ENCODE assay signal across 8 mouse cellular contexts in the genomic region with DNA sequence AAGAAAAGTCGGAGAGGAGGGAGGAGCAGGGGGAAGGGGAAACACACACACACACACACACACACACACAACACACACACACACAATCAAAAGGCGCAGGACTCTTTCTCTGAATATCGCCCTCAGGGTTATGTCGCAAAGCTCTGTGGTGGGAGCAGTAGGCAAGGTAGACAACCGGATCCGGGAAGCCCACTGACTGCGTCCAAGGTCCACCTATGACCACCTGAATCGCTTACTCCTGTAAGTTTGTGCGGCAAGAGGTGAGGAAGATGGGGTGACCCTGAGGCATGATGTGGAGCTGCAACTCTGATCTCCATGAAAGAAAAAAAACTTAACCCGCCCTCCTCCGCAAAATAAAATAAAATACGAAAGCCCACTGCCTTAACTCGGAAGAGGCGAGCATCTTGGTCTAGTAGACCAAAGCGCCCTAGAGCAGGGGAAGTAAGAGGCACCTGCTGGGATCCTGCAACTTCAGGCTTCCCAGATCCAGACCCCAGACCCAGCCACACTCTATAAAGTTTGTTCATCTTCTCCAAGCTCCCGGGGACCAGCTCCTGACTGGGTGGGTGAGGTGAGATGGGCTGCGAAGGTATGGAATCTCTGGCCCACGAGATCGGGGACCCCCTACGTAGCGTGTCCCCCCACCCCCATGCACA. TPM values are rescaled to one million over a fixed set of nuclear protein-coding genes. Genes with fewer than 3 reads are reported as not detected.
DNase-seq lines count a peak whose midpoint lies in the region; ATAC-seq and TF ChIP-seq lines count a peak whose summit lies in the region.

No protein-coding gene starts in this region.

- peak overlapping the region; percentile 88 for H3K27ac ChIP-seq in heart, embryonic 15.5 days
- H3K27ac ChIP-seq in liver, embryonic 14.5 days: no peak overlapping the region
- peak overlapping the region; percentile 88 for H3K27ac ChIP-seq in stomach, postnatal 0 days (replicated peaks)

- no peak for ATAC-seq in heart, embryonic 15.5 days (replicated peaks; ENCODE audit: insufficient number of reproducible peaks, insufficient read depth, low FRiP score, low read depth)
- ATAC-seq in liver, embryonic 14.5 days (ENCODE audit: insufficient read depth): no peak
- ATAC-seq in stomach, postnatal 0 days (ENCODE audit: low FRiP score, low TSS enrichment): no peak

- DNase-seq in thymus, postnatal 14 days: peak; percentile 16
- DNase-seq in thymus, postnatal 4 days: no peak
- no peak for DNase-seq in liver, embryonic 14.5 days (ENCODE audit: low read depth in 3 of 3, low spot score in 3 of 3)
- no peak for DNase-seq in stomach, postnatal 0 days (ENCODE audit: low spot score)
- DNase-seq in cerebellum, postnatal 14 days: no peak
- no peak for DNase-seq in frontal cortex, postnatal 25 days (ENCODE audit: low spot score in 2 of 2)
- DNase-seq in adrenal gland, postnatal 25 days: no peak

- TF ChIP-seq EP300 in liver, embryonic 14.5 days (IDR thresholded peaks at IDR 0.05; ENCODE audit: low read depth): no peak
- no peak for TF ChIP-seq EP300 in stomach, postnatal 0 days (optimal IDR thresholded peaks at IDR 0.05)

- peaks cover 25% of the 10 kb centered on the region for H3K4me1 ChIP-seq in heart, embryonic 15.5 days (replicated peaks)
- H3K4me1 ChIP-seq in liver, embryonic 14.5 days (replicated peaks; ENCODE audit: control insufficient read depth in 2 of 2, insufficient read depth in 2 of 2, low read length in 1 of 2): no peaks in the 10 kb centered on the region
- H3K4me1 ChIP-seq in stomach, postnatal 0 days (replicated peaks; ENCODE audit: control insufficient read depth, insufficient read depth): no peaks in the 10 kb centered on the region; the same call in 1 of the 2 replicates

- peak overlapping the region; percentile 80 for H3K4me2 ChIP-seq in heart, embryonic 15.5 days
- H3K4me2 ChIP-seq in liver, embryonic 14.5 days (ENCODE audit: low read depth): peak overlapping the region; percentile 57
- H3K4me2 ChIP-seq in stomach, postnatal 0 days (replicated peaks; ENCODE audit: low read depth): peak overlapping the region; percentile 91

- no peak for TF ChIP-seq CTCF in liver, embryonic 14.5 days (IDR thresholded peaks at IDR 0.05; ENCODE audit: low read depth)
- TF ChIP-seq CTCF in stomach, postnatal 0 days (IDR thresholded peaks at IDR 0.05; ENCODE audit: low read depth): no peak

- no peaks in the 10 kb centered on the region for H3K9me3 ChIP-seq in heart, embryonic 15.5 days (replicated peaks)
- H3K9me3 ChIP-seq in liver, embryonic 14.5 days (ENCODE audit: control insufficient read depth, low read length): no peaks in the 10 kb centered on the region
- H3K9me3 ChIP-seq in stomach, postnatal 0 days (ENCODE audit: control insufficient read depth, low read length): no peaks in the 10 kb centered on the region

- H3K27me3 ChIP-seq in heart, embryonic 15.5 days: no peaks in the 10 kb centered on the region
- peaks cover 28% of the 10 kb centered on the region for H3K27me3 ChIP-seq in liver, embryonic 14.5 days (ENCODE audit: control insufficient read depth, insufficient read depth, low read length)
- no peaks in the 10 kb centered on the region for H3K27me3 ChIP-seq in stomach, postnatal 0 days (ENCODE audit: control insufficient read depth, insufficient read depth, low read length)

- peak overlapping the region; percentile 82 for H3K9ac ChIP-seq in heart, embryonic 15.5 days
- no peak overlapping the region for H3K9ac ChIP-seq in liver, embryonic 14.5 days (replicated peaks)
- H3K9ac ChIP-seq in stomach, postnatal 0 days (ENCODE audit: low read length): peak overlapping the region; percentile 75

- 4% methylated on average over 21 of the region's 21 CpGs for WGBS in heart, embryonic 15.5 days
- 6% methylated on average over 21 of the region's 21 CpGs for WGBS in liver, embryonic 14.5 days (ENCODE audit: insufficient replicate concordance)
- WGBS in stomach, postnatal 0 days: 1% methylated on average over 21 of the region's 21 CpGs

- H3K36me3 ChIP-seq in heart, embryonic 15.5 days: no peaks in the 10 kb centered on the region
- H3K36me3 ChIP-seq in liver, embryonic 14.5 days (replicated peaks; ENCODE audit: control insufficient read depth, insufficient read depth, low read depth): no peaks in the 10 kb centered on the region
- no peaks in the 10 kb centered on the region for H3K36me3 ChIP-seq in stomach, postnatal 0 days (ENCODE audit: control insufficient read depth, insufficient read depth, low read length)

- H3K4me3 ChIP-seq in heart, embryonic 15.5 days: peak overlapping the region; percentile 66
- H3K4me3 ChIP-seq in liver, embryonic 14.5 days (ENCODE audit: insufficient read depth in 1 of 2, low read depth in 2 of 2, low read length in 2 of 2): peak overlapping the region; percentile 38 to 47; a peak in 3 of 4 replicates
- peak overlapping the region; percentile 76 for H3K4me3 ChIP-seq in stomach, postnatal 0 days (ENCODE audit: low read depth, low read length)

RNA-seq across cellular contexts. Expression of a gene that starts 1.1 kb away (rescaled TPM):
- 15.0 and 17.1 TPM in 2 replicates for polyA plus RNA-seq in heart, embryonic 15.5 days (2015; fragmentation: Nextera tagmentation; extraction: Ambion mirVana)
- 0.13 and 0.23 TPM in 2 replicates for polyA plus RNA-seq in liver, embryonic 14.5 days (2012; rRNA removed)
- 0.06 TPM in 1 of 2 replicates, not detected in the other for polyA plus RNA-seq in liver, embryonic 14.5 days (2014; fragmentation: Nextera tagmentation; extraction: Ambion mirVana)
- 5.4 and 7.2 TPM in 2 replicates for polyA plus RNA-seq in stomach, postnatal 0 days (2015; fragmentation: Nextera tagmentation; extraction: Ambion mirVana)
- total RNA-seq in adrenal gland, postnatal 25 days (2021): 3.9 and 5.4 TPM in 2 replicates
